Mouse (Mus musculus) liver, adult 2 months (tissue): ENCODE measurements around the gene Prkcg. TPM values are rescaled to one million over a fixed set of nuclear protein-coding genes. Genes with fewer than 3 reads are reported as not detected.

Experiments used
- DNase-seq: peaks from one replicate; pipeline ENCODE4 v3.0.0-alpha.2; 2011; ENCODE audit warnings: low read depth, low spot score; ENCODE audit errors: extremely low read depth
- H3K27ac ChIP-seq: fragments of 200-500 bp; replicated peaks from 2 replicates; pipeline ENCODE4 v1.5.1; 2012; ENCODE audit warnings: low read depth, mild to moderate bottlenecking, control low read depth, inconsistent platforms, low read length; ENCODE audit not compliant: insufficient read depth
- H3K27me3 ChIP-seq: fragments of 200-500 bp; 2 replicates; pipeline ENCODE4 v1.6.1; 2012; ENCODE audit warnings: mild to moderate bottlenecking, moderate library complexity, low read length, inconsistent platforms; ENCODE audit not compliant: control insufficient read depth, insufficient read depth
- H3K36me3 ChIP-seq: fragments of 200-500 bp; 2 replicates; pipeline ENCODE4 v1.6.1; 2012; ENCODE audit warnings: low read length, inconsistent platforms; ENCODE audit not compliant: control insufficient read depth, insufficient read depth
- H3K4me1 ChIP-seq: fragments of 200-500 bp; 2 replicates; pipeline ENCODE4 v1.6.1; 2011; ENCODE audit warnings: low read length; ENCODE audit not compliant: control insufficient read depth, insufficient read depth
- H3K4me3 ChIP-seq: fragments of 200-500 bp; 2 replicates; pipeline ENCODE4 v1.5.1; 2011; ENCODE audit warnings: low read depth, mild to moderate bottlenecking, control low read depth, low read length, moderate library complexity; ENCODE audit not compliant: insufficient read depth
- H3K79me2 ChIP-seq: fragments of 200-500 bp; 2 replicates; pipeline ENCODE4 v1.6.1; 2012; ENCODE audit warnings: inconsistent platforms, mild to moderate bottlenecking, low read length, moderate library complexity; ENCODE audit not compliant: control insufficient read depth, insufficient read depth
- H3K9ac ChIP-seq: fragments of 200-500 bp; 2 replicates; pipeline ENCODE4 v1.6.1; 2012; ENCODE audit warnings: low read depth, mild to moderate bottlenecking, control low read depth, inconsistent platforms, low read length
- CTCF ChIP-seq: fragments of 200-500 bp; IDR thresholded peaks from 2 replicates; pipeline ENCODE4 v1.5.1; 2011; ENCODE audit warnings: low read depth, low read length, control low read depth
- POLR2A ChIP-seq: fragments of 200-500 bp; IDR thresholded peaks from 2 replicates; pipeline ENCODE4 v1.6.1; 2011; ENCODE audit warnings: low read length, control low read depth; ENCODE audit not compliant: insufficient read depth; ENCODE audit errors: extremely low read depth
- WGBS: fragments of 180-500 bp; shearing (Covaris S2); methylation state at CpG from one replicate; pipeline ENCODE4 v1.1.7; 2018; 5-methylcytosine and 5-hydroxymethylcytosine counted together
- polyA plus RNA-seq: library from polyadenylated mRNA; depleted of rRNA; stranded (reverse); fragments of >200 nt; gene quantifications from 2 replicates; pipeline ENCODE4 v1.2.3, GENCODE M21; 2012
- total RNA-seq: library from RNA; depleted of rRNA; stranded (reverse); fragments of >200 nt; gene quantifications from 2 replicates; pipeline ENCODE4 v1.2.3, GENCODE M21; 2014

Gene Prkcg
- total and polyA plus RNA-seq, 2 experiments, result under 0.01 to 0.26 TPM

DNA sequence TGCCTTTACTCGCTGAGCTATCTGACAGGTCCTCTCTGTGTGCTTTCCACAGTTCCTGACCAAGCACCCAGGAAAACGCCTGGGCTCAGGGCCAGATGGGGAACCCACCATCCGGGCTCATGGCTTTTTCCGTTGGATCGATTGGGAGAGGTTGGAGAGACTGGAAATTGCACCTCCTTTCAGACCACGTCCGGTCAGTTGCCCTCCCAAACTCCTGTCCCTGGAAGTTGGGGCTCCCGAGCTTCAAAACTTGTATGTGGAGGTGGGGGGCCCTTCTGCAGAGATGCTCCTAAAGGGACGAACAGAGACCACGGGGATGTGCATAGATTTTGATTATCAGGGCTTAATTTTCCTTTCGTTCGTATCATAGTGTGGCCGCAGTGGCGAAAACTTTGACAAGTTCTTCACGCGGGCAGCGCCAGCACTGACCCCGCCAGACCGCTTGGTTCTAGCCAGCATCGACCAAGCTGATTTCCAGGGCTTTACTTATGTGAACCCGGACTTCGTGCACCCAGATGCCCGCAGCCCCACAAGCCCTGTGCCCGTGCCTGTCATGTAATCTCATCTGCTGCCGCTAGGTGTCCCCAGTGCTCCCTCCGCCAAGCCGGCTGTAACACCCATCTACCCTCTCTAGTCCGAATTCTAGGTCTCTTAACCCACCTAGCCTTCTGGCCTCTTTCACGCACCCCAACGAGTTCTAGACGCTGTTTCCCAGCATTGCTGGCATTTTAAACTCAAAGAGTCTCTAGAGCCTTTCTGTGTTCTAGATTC, 41.0 kb downstream of the Prkcg start:
- Histone ChIP-seq H3K4me3 (no peak overlapping the region; the same call in 1 of the 2 replicates), H3K9ac (no peak overlapping the region), H3K27me3 (no peaks in the 10 kb centered on the region; the same call in 1 of the 2 replicates), H3K36me3 (no peaks in the 10 kb centered on the region), H3K79me2 (no peaks in the 10 kb centered on the region), H3K4me1 (peaks cover 5% of the 10 kb centered on the region; the same call in 1 of the 2 replicates), H3K27ac (no peak overlapping the region)
- DNase-seq, result peak; percentile 57
- TF ChIP-seq CTCF (peak; percentile 98), POLR2A (no peak)
- 19% methylated on average over 31 of the region's 31 CpGs for WGBS

DNA sequence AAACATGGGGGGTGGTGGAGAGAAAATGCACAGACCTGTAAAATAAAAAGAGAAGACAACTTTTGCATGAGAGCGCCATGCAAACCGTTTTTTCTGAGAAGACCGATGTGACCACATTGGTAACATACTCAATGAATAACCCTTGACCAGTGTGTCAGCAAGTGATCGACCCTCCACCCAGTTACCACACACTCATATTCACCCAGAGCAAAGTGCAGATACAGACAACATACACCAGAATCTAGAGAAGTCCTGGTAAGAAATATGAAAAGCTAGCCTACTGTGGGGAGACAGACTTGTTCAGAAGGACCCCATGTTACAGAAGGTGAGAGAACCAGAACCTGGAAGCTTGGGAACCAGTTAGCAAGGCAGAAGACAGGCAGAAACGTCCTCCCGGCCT, 42.2 kb downstream of the Prkcg start:
- Histone ChIP-seq H3K4me1 (peaks cover 5% of the 10 kb centered on the region; the same call in 1 of the 2 replicates), H3K79me2 (no peaks in the 10 kb centered on the region), H3K27me3 (no peaks in the 10 kb centered on the region; the same call in 1 of the 2 replicates), H3K4me3 (peak overlapping the region; percentile 51), H3K36me3 (no peaks in the 10 kb centered on the region), H3K9ac (peak overlapping the region; percentile 48; the same call in 1 of the 2 replicates), H3K27ac (peak overlapping the region; percentile 71)
- peak; percentile 78 for DNase-seq
- WGBS, result 17% methylated on average over 6 of the region's 6 CpGs
- TF ChIP-seq CTCF (no peak), POLR2A (no peak)

DNA sequence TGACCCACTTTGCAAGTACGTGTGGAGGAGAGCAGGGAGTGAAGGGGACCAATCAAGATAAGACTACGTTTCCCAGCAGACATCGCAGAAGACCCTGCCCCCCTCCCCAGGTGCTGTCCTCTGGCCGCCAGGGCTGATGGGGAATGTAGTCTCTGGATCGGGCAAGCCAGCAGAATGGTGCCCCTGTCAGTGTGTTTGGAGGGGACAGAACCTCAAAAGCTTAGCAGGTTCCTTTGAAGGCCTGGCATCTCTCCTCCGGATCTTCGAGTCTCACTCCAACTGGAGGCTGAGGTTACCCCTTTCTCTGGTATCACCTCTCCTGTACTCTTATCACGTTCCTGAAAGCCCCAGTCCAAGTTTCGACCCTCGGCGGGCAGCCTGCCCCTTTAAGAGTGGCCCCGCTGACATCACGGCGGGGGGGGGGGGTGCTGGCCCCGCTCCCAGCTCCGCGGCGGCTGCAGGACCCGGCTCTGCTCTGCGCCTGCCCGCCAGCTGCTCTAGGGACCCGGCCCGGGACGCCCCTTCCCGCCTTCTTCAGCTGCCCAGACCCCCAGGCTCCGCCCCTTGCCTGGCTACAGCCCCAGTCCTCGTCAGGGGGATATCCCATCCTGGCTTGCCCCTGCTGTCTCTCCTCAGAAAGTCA, 42.7 kb downstream of the Prkcg start:
- TF ChIP-seq POLR2A (no peak), CTCF (no peak)
- Histone ChIP-seq H3K4me1 (peaks cover 5% of the 10 kb centered on the region; the same call in 1 of the 2 replicates), H3K27ac (peak overlapping the region; percentile 71), H3K79me2 (no peaks in the 10 kb centered on the region), H3K36me3 (no peaks in the 10 kb centered on the region), H3K4me3 (peak overlapping the region; percentile 51), H3K27me3 (no peaks in the 10 kb centered on the region; the same call in 1 of the 2 replicates), H3K9ac (peak overlapping the region; percentile 62)
- 1% methylated on average over 27 of the region's 27 CpGs for WGBS
- peak; percentile 81 for DNase-seq

DNA sequence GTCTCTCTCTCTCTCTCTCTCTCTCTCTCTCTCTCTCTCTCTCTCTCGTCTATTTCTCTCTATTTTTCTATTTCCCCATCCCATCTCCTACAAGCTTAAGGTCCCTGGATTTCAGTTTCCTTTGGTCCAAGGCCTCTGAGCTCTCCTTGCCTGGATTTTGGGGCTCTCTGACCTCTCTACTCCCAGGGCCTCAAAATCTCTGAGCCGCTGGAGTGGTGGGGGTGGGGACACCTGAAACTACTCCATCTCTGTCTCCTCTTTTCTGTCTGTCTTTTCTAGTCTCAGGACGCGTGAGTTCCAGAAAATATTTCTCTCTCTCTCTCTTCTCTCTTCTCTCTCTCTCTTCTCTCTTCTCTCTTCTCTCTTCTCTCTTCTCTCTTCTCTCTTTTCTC, 43.2 kb downstream of the Prkcg start:
- DNase-seq, result no peak
- TF ChIP-seq POLR2A (no peak), CTCF (no peak)
- Histone ChIP-seq H3K36me3 (no peaks in the 10 kb centered on the region), H3K4me3 (peak overlapping the region; percentile 51), H3K4me1 (peaks cover 5% of the 10 kb centered on the region; the same call in 1 of the 2 replicates), H3K27ac (no peak overlapping the region), H3K27me3 (no peaks in the 10 kb centered on the region; the same call in 1 of the 2 replicates), H3K9ac (peak overlapping the region; percentile 62; the same call in 1 of the 2 replicates), H3K79me2 (no peaks in the 10 kb centered on the region)
- WGBS, result 8% methylated on average over 4 of the region's 4 CpGs

DNA sequence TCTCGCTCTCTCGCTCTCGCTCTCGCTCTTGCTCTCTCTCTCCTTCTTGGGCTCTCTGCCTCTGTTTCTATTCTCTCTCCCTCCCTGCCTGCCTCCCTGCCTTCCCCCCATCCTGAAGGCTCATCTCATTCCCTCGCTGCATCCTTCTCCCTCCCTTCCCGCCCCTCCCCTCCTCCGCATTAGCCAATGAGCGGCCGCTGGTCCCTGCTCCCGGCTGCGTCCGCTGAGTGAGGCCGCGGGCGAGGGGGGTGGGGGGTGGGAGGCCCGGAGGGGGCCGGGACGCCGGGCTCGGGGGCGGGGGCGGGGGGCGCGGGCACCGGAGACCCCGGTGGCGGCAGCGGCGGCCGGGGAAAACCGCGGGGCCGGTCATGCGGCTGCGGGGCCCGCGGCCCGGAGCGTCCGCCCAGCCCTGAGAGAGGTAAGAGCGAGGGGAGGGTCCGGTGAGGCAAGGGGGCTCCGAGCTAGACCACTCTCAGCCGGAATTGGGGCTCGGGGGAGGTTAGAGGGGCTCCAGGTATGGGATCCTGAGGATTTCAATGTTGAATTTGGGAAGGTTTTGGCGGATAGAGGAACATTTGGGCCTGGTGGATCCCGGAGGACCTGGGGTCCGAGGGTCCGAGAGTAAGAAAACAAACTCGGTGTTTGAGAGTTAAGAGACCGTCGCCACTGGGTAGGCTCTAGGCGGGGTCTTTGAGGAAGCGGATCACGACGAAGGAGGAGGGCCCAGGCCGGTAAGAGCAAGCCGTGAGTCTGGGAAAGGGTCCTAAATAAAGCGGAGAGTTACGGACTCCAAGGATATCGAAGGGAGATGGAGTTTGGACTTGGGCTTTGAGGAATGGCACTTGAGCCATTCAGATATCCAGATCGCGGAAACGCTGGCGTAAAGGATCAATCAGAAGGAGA, 43.9 kb downstream of the Prkcg start, which contains the start of gene Cacng7:
Gene Cacng7, plus strand, starts transcription at position 337 of the 903 bp plus-strand sequence.
- Histone ChIP-seq H3K79me2 (no peaks in the 10 kb centered on the region), H3K27ac (no peak within 1 kb of the TSS), H3K9ac (peak within 1 kb of the TSS; percentile 62), H3K27me3 (no peaks in the 10 kb centered on the region; the same call in 1 of the 2 replicates), H3K36me3 (no peaks in the 10 kb centered on the region), H3K4me3 (peak within 1 kb of the TSS; percentile 51), H3K4me1 (peaks cover 5% of the 10 kb centered on the region; the same call in 1 of the 2 replicates)
- WGBS, result 11% methylated on average over 62 of the region's 65 CpGs
- no peak for DNase-seq
- TF ChIP-seq POLR2A (no peak), CTCF (no peak)
